Mouse (Mus musculus) G1E (cell line): ENCODE data around the gene Unc93b1.

Experiments used
- CTCF ChIP-seq: IDR thresholded peaks from 2 replicates; pipeline ENCODE4 v1.5.1; 2012; ENCODE audit warnings: low read depth, low read length, inconsistent platforms, mixed read lengths
- GATA1 ChIP-seq: IDR thresholded peaks from 2 replicates; pipeline ENCODE4 v1.6.1; 2012; ENCODE audit warnings: borderline replicate concordance, low read length, inconsistent platforms, mixed read lengths
- POLR2AphosphoS5 ChIP-seq: IDR thresholded peaks from 2 replicates; pipeline ENCODE4 v1.6.1; 2012; ENCODE audit warnings: low read depth, low read length, inconsistent platforms; ENCODE audit not compliant: insufficient replicate concordance

DNA sequence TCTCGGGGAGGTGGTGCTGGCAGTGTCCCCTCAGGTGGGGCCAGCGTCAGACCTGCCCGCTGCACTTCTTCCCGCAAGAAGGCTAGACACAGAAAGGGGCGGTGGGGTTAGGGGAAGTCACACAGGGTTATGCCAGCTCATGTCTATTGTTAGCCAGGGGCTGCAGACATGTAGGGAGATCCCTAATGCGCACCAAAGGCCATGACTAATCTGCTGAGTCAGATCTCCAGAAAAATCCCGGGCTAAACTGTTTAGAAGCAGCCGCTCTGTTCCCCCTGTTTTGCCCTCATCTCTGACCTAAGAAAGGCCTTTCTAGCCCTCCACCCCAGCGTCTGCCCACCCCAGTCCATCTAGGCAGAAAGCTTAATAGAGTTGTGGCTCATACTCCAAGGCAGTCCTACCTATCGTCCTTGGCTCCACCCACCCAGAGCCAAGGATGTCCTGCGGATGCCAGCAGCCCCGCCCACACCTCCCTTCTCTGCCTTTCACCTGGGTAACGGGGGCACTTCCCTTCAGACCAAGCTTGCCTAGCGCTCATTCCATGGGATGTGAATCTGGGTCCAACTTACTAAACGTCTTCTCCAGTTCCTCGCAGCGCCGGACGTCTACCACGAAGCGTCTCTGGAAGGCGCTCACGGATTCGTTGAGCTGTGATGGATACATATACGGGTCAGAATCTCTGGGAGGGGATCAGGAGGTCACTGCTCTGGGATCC is 31.2 kb upstream of the Unc93b1 start:
- no peak for TF ChIP-seq CTCF
- no peak for TF ChIP-seq POLR2AphosphoS5
- TF ChIP-seq GATA1, result no peak
